Mouse (Mus musculus) limb, embryonic 14.5 days (tissue): Measurements from ENCODE around the gene Rdh9. TPM values are rescaled to one million over a fixed set of nuclear protein-coding genes. Genes with fewer than 3 reads are reported as not detected.
"Not testable (repeated sequence)": the region's sequence is repeated elsewhere in the genome, so short reads cannot be mapped to it uniquely, and the experiment has no call there.

Experiments used
- ATAC-seq: fragments of 200-750 bp; cut with Nextera tagmentation; 2 replicates; pipeline ENCODE4 v1.8.0; 2017; ENCODE audit warnings: low read depth, moderate number of reproducible peaks, moderate TSS enrichment; ENCODE audit not compliant: low FRiP score
- DNase-seq: peaks from one replicate; pipeline ENCODE4 v3.0.0-alpha.2; 2015; ENCODE audit warnings: low spot score
- H3K27ac ChIP-seq: fragments of 300-500 bp; sonication (generic); replicated peaks from 2 replicates; pipeline ENCODE4 v1.5.1; 2014; ENCODE audit warnings: low read depth, mild to moderate bottlenecking, low read length, moderate library complexity, mixed read lengths
- H3K27me3 ChIP-seq: fragments of 300-500 bp; sonication (generic); 2 replicates; pipeline ENCODE4 v1.6.1; 2014; ENCODE audit warnings: low read length, mixed read lengths; ENCODE audit not compliant: control insufficient read depth, insufficient read depth
- H3K36me3 ChIP-seq: fragments of 300-500 bp; sonication (generic); 2 replicates; pipeline ENCODE4 v1.6.1; 2014; ENCODE audit warnings: mild to moderate bottlenecking, low read length, moderate library complexity, mixed read lengths; ENCODE audit not compliant: control insufficient read depth, insufficient read depth
- H3K4me1 ChIP-seq: fragments of 300-500 bp; sonication (generic); 2 replicates; pipeline ENCODE4 v1.6.1; 2014; ENCODE audit warnings: antibody characterized with exemption, low read length, mixed read lengths; ENCODE audit not compliant: control insufficient read depth, insufficient read depth
- H3K4me2 ChIP-seq: fragments of 300-500 bp; sonication (generic); replicated peaks from 2 replicates; pipeline ENCODE4 v1.6.1; 2014; ENCODE audit warnings: low read depth, mild to moderate bottlenecking, low read length, moderate library complexity; ENCODE audit not compliant: severe bottlenecking
- H3K4me3 ChIP-seq: fragments of 300-500 bp; sonication (generic); replicated peaks from 2 replicates; pipeline ENCODE4 v1.5.1; 2014; ENCODE audit warnings: low read length
- H3K9ac ChIP-seq: fragments of 300-500 bp; sonication (generic); 2 replicates; pipeline ENCODE4 v1.6.1; 2014; ENCODE audit warnings: mild to moderate bottlenecking, low read depth, low read length, moderate library complexity; ENCODE audit not compliant: severe bottlenecking
- H3K9me3 ChIP-seq: fragments of 300-500 bp; sonication (generic); 2 replicates; pipeline ENCODE4 v1.6.1; 2016; ENCODE audit warnings: low read length; ENCODE audit not compliant: control insufficient read depth
- POLR2A ChIP-seq: fragments of 200-500 bp; IDR thresholded peaks from 2 replicates; pipeline ENCODE4 v1.8.0; 2012; ENCODE audit warnings: inconsistent platforms, mild to moderate bottlenecking, moderate library complexity, borderline replicate concordance; ENCODE audit not compliant: insufficient read depth, insufficient read length; ENCODE audit errors: extremely low read depth
- WGBS: fragments of 180-500 bp; shearing (Covaris S2); extraction: QIAGEN DNeasy Blood & Tissue Kit; methylation state at CpG from one replicate; pipeline ENCODE4 v1.1.7; 2014; 5-methylcytosine and 5-hydroxymethylcytosine counted together
- polyA plus RNA-seq, 2 experiments: library from polyadenylated mRNA; depleted of rRNA in 1 of 2; stranded (reverse) in 1 of 2; unstranded in 1 of 2; fragments of >200 nt; fragmentation: Nextera tagmentation in 1 of 2; extraction: Ambion mirVana in 1 of 2; gene quantifications; 2 replicates each; pipeline versions ENCODE4 v1.2.1 to v1.2.3; 2012 to 2014

Rdh9 gene
- polyA plus RNA-seq, 2 experiments = 0.33 TPM; not detected in 1

DNA sequence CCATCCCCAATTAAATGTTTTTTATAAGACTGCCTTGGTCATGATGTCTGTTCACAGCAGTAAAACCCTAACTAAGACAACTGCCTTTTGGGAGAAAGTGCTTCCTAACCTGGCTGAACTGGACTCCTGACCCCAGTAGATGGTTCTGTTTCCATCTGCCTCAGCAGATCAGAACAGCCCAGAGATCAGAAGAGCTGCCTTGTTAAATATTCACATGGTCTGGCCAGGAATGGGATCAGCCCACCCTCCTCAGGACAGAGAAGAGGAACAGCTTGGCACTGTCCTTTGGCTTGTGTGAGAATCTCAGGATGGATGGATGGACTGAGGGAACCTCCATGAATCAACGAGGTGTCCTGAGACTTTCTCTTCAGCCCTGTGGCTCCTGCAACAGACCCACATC is 23.1 kb downstream of the Rdh9 start:
- H3K27me3 ChIP-seq = no peaks in the 10 kb centered on the region
- 73% methylated on average over 1 of the region's 1 CpGs for WGBS
- H3K4me1 ChIP-seq = no peaks in the 10 kb centered on the region

DNA sequence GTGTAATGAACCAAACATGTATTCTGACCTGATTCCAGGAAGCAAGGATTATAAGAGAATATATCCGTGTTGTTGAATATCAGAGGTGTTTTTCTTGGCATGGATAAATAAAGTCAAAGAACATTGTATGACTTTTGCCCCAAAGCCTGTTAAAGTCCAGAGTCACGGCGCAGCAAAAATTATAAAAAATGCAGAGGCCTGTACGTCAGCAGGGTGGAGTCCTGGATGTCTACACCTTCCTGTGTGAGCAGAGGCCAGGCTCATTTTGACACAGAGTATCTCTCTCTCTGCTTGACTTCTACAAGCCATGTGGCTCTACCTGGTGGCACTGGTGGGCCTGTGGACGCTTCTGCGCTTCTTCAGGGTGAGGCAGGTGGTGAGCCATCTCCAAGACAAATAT is 24.7 kb downstream of the Rdh9 start, which contains the start of gene Rdh16:
Gene Rdh16, plus strand, starts transcription at position 262 of the 400 bp plus-strand sequence.
- 86% methylated on average over 6 of the region's 6 CpGs for WGBS
- ATAC-seq (no peak), DNase-seq (no peak)
- H3K4me3 ChIP-seq = no peak within 1 kb of the TSS
- TF ChIP-seq POLR2A = no peak
- no peaks in the 10 kb centered on the region for H3K36me3 ChIP-seq
- no peak within 1 kb of the TSS for H3K27ac ChIP-seq
- H3K27me3 ChIP-seq = no peaks in the 10 kb centered on the region
- no peaks in the 10 kb centered on the region for H3K9me3 ChIP-seq
- no peaks in the 10 kb centered on the region for H3K4me1 ChIP-seq
- H3K9ac ChIP-seq = no peak within 1 kb of the TSS
- no peak within 1 kb of the TSS for H3K4me2 ChIP-seq

More for the DNA sequence above, 23.1 kb downstream of the Rdh9 start:
- DNase-seq (no peak), ATAC-seq (no peak)
- Histone ChIP-seq H3K9me3 (no peaks in the 10 kb centered on the region), H3K27ac (no peak overlapping the region), H3K4me2 (no peak overlapping the region), H3K9ac (no peak overlapping the region), H3K36me3 (no peaks in the 10 kb centered on the region), H3K4me3 (no peak overlapping the region)
- no peak for TF ChIP-seq POLR2A

DNA sequence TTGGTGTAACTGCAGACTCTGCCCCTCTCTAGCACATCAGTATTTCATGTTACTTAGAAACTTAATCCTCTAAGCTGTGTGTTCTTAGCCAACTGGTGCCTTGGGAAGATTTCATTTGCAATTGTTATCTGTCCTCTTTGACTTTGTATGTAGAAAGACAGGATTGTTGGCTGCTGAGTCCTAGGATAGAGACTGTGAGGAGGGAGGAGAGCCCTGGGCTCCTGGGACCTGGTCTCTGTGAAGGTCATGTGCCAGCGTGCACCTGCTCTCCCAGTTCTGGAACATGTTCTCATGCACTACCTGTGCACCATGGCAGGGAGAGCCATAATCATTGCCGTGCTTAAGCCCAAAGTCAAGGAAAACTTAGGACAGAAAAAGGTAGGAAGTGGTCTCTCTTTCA is 25.4 kb downstream of the Rdh9 start:
- Histone ChIP-seq H3K9ac (no peak overlapping the region), H3K27ac (no peak overlapping the region), H3K27me3 (no peaks in the 10 kb centered on the region), H3K4me2 (no peak overlapping the region), H3K9me3 (no peaks in the 10 kb centered on the region), H3K36me3 (no peaks in the 10 kb centered on the region), H3K4me1 (no peaks in the 10 kb centered on the region), H3K4me3 (no peak overlapping the region)
- ATAC-seq = no peak
- no peak for TF ChIP-seq POLR2A
- no peak for DNase-seq
- 86% methylated on average over 2 of the region's 2 CpGs for WGBS

DNA sequence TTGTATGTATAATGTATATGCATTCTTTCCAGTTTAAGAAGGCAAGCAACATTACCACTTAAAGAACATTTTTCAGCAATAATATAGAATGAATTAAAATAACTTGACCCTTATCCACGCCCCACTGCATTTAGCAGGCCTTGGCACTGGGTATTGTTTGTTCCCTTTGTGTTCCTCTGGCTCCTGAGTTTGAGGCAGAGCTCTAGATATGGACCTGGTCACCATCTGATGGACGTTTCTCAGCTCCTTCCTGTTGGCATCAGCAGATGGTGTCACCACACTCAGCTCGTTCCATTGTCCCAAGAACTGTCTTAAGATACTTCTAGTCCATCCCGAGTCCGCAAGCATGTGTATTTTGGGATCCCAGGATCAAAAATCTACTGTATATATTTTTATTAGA is 26.1 kb downstream of the Rdh9 start:
- H3K9ac ChIP-seq = no peak overlapping the region
- H3K27me3 ChIP-seq = no peaks in the 10 kb centered on the region
- H3K4me3 ChIP-seq = no peak overlapping the region
- H3K9me3 ChIP-seq = no peaks in the 10 kb centered on the region
- ATAC-seq (no peak), DNase-seq (no peak)
- H3K27ac ChIP-seq = no peak overlapping the region
- H3K4me2 ChIP-seq = no peak overlapping the region
- no peak for TF ChIP-seq POLR2A
- 77% methylated on average over 5 of the region's 5 CpGs for WGBS
- H3K36me3 ChIP-seq = no peaks in the 10 kb centered on the region
- no peaks in the 10 kb centered on the region for H3K4me1 ChIP-seq

DNA sequence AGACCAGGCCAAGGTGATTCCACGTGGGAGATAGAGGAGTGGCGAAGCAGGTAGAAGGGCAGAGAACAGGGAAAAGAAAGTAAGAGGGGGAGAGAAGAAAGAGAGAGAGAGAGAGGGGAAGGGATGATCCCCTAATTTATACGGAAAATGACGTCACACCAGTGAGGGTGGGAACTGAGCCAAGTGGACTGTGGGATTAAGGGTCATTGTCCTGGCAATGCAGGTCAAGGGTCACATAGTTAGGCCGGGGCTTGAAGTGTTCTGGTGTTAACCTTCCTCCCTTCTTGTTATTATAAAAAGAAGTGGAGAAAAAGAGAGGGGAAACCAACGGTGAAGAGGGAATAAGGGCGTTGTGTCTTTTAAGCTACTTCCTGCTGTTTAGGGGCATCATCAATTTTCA is 28.2 kb downstream of the Rdh9 start:
- DNase-seq (no peak), ATAC-seq (no peak)
- no peaks in the 10 kb centered on the region for H3K36me3 ChIP-seq
- no peaks in the 10 kb centered on the region for H3K27me3 ChIP-seq
- H3K4me2 ChIP-seq = no peak overlapping the region
- no peaks in the 10 kb centered on the region for H3K9me3 ChIP-seq
- no peak overlapping the region for H3K27ac ChIP-seq
- WGBS = 79% methylated on average over 7 of the region's 7 CpGs
- no peak overlapping the region for H3K9ac ChIP-seq
- H3K4me1 ChIP-seq = no peaks in the 10 kb centered on the region
- H3K4me3 ChIP-seq = no peak overlapping the region
- no peak for TF ChIP-seq POLR2A

DNA sequence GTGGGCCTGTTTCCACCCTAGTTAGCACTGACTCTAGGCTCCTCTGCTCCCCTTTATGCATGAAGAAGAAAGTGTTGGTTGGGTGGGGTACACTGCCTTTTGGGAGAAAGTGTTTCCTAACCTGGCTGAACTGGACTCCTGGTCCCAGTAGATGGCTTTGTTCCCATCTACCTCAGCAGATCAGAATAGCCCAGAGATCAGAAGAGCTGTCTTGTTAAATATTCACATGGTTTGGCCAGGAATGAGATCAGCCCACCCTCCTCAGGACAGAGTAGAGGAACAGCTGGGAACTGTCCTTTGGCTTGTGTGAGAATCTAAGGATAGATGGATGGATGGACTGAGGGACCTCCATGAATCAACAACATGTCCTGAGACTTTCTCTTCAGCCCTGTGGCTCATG is 39.7 kb downstream of the Rdh9 start:
- TF ChIP-seq POLR2A = no peak

DNA sequence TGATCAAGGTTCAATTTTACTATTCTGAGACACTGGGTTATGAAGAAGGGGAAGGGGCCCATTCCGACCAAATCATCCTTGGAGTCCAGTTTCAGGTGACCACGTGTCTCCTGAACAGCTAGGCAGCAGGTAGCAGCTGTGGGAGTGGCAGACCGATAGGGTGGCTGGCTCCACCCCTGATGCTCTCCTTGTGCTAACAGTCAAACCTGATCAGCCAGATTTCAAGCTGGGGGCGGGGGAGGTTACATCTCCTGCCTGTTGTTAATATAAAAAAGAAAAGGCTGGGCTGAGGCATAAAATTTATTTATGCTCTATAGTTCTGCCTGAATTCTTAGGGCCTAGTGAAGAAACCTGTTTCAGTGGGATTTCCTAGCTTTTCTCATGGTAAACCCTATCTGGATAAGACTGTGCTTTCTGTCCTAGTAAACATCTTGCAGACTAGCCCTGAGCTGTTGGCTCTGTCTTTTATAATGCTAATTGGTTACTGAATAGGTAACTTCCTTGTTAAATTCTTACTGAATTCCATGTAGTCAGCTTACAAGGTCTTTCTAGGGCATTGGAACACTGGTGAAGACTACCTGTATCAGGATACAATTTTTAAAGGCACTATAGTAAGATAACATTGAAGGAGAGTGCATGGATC is 41.2 kb downstream of the Rdh9 start:
- not testable (repeated sequence) for H3K4me3 ChIP-seq, H3K36me3 ChIP-seq, DNase-seq, H3K9me3 ChIP-seq, H3K4me1 ChIP-seq, H3K9ac ChIP-seq, ATAC-seq, H3K27me3 ChIP-seq, H3K27ac ChIP-seq, H3K4me2 ChIP-seq
- 66% methylated on average over 4 of the region's 4 CpGs for WGBS

More for the DNA sequence above, 39.7 kb downstream of the Rdh9 start:
- DNase-seq (no peak), ATAC-seq (no peak)
- H3K9me3 ChIP-seq = no peaks in the 10 kb centered on the region; the same call in 1 of the 2 replicates
- no peak overlapping the region for H3K9ac ChIP-seq
- H3K4me3 ChIP-seq = no peak overlapping the region
- no peak overlapping the region for H3K27ac ChIP-seq
- H3K36me3 ChIP-seq = no peaks in the 10 kb centered on the region
- H3K4me2 ChIP-seq = no peak overlapping the region
- H3K27me3 ChIP-seq = no peaks in the 10 kb centered on the region
- no peaks in the 10 kb centered on the region for H3K4me1 ChIP-seq

DNA sequence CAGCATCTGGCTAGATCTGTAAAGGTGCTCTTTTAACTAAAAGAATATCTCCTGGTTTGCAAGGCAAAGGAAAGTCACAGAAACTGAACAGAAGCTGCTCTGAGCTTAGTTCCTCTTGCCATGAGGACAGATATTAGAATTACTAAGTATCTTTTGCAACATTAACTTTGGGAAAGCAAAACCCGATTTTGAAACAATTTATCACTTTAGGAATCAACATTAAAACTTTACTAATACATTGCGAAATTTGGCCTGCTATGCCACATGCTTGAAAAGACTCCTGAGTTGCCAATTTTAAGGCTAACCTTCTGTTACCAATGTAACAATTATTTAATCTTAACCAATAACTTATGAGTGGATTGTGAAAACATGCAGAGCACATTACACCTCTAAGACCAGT is 45.6 kb downstream of the Rdh9 start:
- not testable (repeated sequence) for H3K27me3 ChIP-seq, H3K36me3 ChIP-seq, H3K9me3 ChIP-seq, H3K4me3 ChIP-seq, H3K4me2 ChIP-seq, ATAC-seq, H3K9ac ChIP-seq, H3K27ac ChIP-seq, H3K4me1 ChIP-seq, DNase-seq
- 87% methylated on average over 2 of the region's 2 CpGs for WGBS
